Mouse (Mus musculus): ENCODE data around the gene Lhfpl5. TPM values are rescaled to one million over a fixed set of nuclear protein-coding genes. Genes with fewer than 3 reads are reported as not detected.

Lhfpl5 gene
- polyA plus RNA-seq, 1 experiment from 2014 or later, result 8.2 TPM

Small RNA genes within 50 kb of the gene (microRNA-seq; reads per million reads assigned to microRNA genes)
- gene Gm25195 (not detected), gene Mir6969 (not detected)

Other genes with a start within 250 kb of the Lhfpl5 start
- 381 and 408 TPM in 2 replicates for gene Rpl10a, start 247.2 kb upstream of the Lhfpl5 start, polyA plus RNA-seq (2015; fragmentation: Nextera tagmentation; extraction: Ambion mirVana)
- 2.1 and 2.8 TPM in 2 replicates for gene Tead3, start 224.8 kb upstream of the Lhfpl5 start, polyA plus RNA-seq (2015; fragmentation: Nextera tagmentation; extraction: Ambion mirVana)
- gene Tulp1, start 210.4 kb upstream of the Lhfpl5 start, polyA plus RNA-seq (2015; fragmentation: Nextera tagmentation; extraction: Ambion mirVana), result 2.7 and 2.8 TPM in 2 replicates
- 25.1 and 26.6 TPM in 2 replicates for gene Fkbp5, start 58.1 kb upstream of the Lhfpl5 start, polyA plus RNA-seq (2015; fragmentation: Nextera tagmentation; extraction: Ambion mirVana)
- gene Armc12, start 44.8 kb upstream of the Lhfpl5 start, polyA plus RNA-seq (2015; fragmentation: Nextera tagmentation; extraction: Ambion mirVana), result not detected in 2 replicates
- not detected in 2 replicates for gene Clpsl2, start 26.2 kb upstream of the Lhfpl5 start, polyA plus RNA-seq (2015; fragmentation: Nextera tagmentation; extraction: Ambion mirVana)
- not detected in 2 replicates for gene Clps, start 14.9 kb upstream of the Lhfpl5 start, polyA plus RNA-seq (2015; fragmentation: Nextera tagmentation; extraction: Ambion mirVana)
- gene Srpk1, start 47.1 kb downstream of the Lhfpl5 start, polyA plus RNA-seq (2015; fragmentation: Nextera tagmentation; extraction: Ambion mirVana), result 91.2 and 106 TPM in 2 replicates
- 0.94 and 1.2 TPM in 2 replicates for gene Slc26a8, start 114.6 kb downstream of the Lhfpl5 start, polyA plus RNA-seq (2015; fragmentation: Nextera tagmentation; extraction: Ambion mirVana)
- 29.0 and 29.4 TPM in 2 replicates for gene Mapk14, start 115.7 kb downstream of the Lhfpl5 start, polyA plus RNA-seq (2015; fragmentation: Nextera tagmentation; extraction: Ambion mirVana)
- 1.7 and 1.8 TPM in 2 replicates for gene AC170998.1, start 150.4 kb downstream of the Lhfpl5 start, polyA plus RNA-seq (2015; fragmentation: Nextera tagmentation; extraction: Ambion mirVana)
- gene Mapk13, start 193.7 kb downstream of the Lhfpl5 start, polyA plus RNA-seq (2015; fragmentation: Nextera tagmentation; extraction: Ambion mirVana), result 0.52 and 1.8 TPM in 2 replicates
- 7.1 and 7.8 TPM in 2 replicates for gene Brpf3, start 225.4 kb downstream of the Lhfpl5 start, polyA plus RNA-seq (2015; fragmentation: Nextera tagmentation; extraction: Ambion mirVana)

Data from neural tube, embryonic 13.5 days (tissue).